Mouse (Mus musculus): ENCODE data around the gene Gpam.

The Gpam gene

DNA sequence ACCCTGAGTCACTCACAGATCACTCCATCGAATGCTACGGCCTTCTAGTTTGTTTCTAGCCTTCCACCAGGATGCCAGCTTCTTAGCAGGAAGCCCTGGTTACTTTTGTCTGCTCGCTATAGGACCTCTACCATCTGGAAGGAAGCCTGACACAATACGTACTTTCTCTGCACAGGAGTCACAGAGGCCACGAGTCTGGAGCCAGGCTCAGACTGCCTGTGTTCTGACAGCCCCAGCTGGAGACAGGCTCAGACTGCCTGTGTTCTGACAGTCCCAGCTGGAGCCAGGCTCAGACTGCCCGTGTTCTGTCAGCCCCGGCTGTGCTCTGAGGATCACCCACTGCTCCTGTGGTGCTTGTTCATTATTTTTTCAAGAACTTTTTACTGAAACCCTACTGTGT lies 10.8 kb upstream of the Gpam start:
- no peak for DNase-seq

GRCm38 (mm10) chr19:55136693-55137427 lies 9.8 kb upstream of the Gpam start:
- peak; percentile 43 for DNase-seq

DNA sequence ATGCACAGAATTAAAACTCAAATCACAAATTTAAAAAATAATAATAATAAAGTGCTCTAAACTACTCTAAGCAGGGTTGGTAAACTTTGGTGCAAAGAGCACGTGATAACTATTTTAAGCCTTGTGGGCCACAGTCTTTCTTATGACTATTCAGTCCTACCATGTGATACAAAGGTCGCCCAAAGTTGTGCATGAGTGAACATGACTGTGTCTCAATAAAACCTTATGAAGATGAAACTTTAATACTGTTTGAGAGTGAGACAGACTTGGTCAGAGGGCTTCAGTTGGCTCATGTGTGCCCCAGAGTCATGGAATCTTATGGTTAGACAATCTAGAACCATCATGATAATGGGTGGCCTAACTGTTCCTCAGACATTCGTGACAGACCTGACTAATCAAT lies 8.9 kb upstream of the Gpam start:
- no peak for DNase-seq

DNA sequence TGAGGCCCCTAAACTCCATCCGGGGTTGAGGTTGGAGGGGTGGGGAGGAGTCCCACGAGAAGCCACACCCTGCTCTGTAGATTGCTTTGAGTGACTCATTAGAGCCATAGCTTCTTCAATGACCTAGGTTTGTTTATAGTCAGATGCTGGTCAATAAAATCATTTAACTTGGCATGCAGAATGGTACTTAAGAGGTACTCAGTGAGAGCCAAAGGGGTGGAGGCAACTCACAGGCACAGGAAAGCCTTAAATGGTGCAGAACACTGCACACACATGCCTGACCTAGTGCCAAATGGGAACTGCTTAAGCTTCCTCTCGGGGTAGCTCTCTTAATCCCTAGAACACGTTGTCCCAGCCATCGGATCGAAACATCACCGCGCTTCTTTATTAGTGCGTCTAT lies 7.5 kb upstream of the Gpam start:
- no peak for DNase-seq

DNA sequence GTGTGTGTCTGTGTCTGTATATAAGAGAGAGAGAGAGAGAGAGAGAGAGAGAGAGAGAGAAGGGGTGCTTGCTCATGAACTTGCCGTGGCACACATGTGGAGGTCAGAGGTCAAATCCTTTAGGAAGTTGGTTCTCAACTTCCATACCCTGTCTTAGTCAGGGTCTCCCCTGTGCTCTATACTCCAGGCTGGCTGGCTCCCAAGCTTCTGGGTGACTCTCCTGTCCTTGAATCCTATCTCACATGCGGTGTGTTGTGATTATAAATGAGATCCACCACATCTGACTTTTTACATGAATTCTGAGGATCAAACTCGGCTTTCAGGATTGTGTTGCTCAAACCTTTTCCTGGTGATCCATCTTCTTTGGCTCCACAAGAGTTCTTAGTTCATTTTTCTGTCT lies 5.4 kb upstream of the Gpam start:
- no peak for DNase-seq

DNA sequence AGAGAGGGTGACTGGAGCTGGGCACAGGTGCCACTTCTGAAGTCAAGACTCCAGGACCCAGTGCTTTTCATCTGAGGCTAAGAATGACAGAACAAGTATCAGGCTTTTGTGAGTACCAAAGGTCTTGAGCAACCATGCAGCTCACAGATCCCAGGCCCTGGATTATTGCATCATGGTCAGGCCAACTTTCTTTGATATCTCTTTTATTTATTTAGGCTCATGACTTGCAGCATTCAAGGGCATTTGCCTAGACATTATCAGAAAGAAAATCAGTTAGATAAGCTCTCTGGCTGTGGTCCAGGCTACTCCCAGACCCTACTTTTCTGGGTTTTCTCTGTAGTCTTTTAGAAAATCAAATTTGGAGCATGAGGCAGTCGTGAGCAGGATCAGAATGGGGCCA lies 4.7 kb upstream of the Gpam start:
- DNase-seq, result no peak

GRCm38 (mm10) chr19:55128469-55128868 lies 1.4 kb upstream of the Gpam start:
- DNase-seq, result no peak

DNA sequence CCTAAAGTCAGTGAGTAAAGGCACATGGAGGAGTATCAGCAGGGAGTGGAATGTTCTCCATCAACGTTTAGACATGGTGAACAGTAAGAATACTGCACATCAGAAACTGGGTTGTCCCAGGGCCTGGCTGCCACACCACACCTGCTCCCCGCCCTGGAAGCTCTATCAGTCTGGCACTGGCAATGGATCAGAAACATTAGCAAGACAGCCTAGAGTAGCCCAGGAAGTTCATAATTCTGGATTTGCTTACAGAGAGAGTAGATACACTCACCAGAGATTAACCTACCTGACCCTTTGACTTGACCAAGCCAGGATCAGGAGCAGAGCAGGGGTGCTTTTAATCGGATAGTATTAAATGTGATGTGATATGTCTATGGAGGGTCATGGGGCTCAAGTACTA lies 1.6 kb downstream of the Gpam start:
- DNase-seq, result no peak

GRCm38 (mm10) chr19:55123001-55123536 lies 4.0 kb downstream of the Gpam start:
- no peak for DNase-seq

DNA sequence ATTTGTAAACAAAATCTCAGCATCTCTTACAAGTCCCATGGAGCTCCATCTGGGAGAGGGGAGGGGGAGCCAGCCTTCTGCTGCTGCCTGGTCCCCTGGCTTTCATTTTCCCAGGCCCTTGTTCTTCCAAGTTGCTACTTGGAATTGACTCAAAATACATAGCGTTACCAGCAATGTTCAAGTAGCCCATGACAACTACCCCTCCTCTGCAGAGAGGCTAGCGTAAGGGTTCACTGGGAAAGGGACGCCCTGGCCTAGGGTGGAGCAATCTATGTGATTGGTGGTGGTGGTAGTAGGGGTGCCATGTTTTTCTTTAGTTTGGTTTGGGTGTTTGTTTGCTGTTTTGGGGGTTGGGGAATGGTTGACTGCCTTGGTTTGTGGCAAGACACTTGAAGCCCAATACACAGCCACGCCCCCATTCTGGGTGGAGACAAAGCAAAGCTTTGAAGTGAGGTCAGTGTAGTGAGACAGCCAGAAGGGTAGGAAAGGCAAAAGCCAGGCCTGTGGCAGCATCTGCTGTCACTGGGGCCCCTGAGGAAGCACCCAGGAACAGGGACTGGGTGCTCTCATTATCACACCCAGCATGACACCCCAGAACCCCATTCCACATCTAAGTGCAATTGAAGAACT lies 4.6 kb downstream of the Gpam start:
- DNase-seq, result no peak

DNA sequence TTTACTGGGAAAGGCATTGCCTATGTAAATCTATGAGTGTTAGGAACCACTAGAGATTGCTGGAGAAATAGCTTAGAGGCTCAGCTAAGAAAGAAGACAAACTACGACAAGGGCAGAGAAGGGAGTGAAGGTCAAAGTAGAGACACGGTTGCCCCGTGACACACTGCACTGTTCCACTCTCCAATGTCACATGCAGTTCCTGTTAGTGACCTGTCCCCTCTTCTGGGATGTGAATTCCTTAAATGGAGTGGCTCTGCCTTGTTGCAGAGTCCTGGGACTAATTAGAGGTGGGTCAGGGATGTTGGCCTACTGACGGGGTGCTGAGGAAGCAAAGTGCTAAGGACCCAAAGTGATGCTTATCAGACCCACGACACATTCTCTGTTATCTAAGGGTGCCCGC lies 5.2 kb downstream of the Gpam start:
- DNase-seq, result no peak

- no peak for DNase-seq
These were observed 6.4 kb downstream of the Gpam start for GRCm38 (mm10) chr19:55120518-55121244.

- DNase-seq, result peak; percentile 85
These were observed 7.5 kb downstream of the Gpam start for GRCm38 (mm10) chr19:55119541-55119940.

- no peak for DNase-seq
These were observed 9.0 kb downstream of the Gpam start for GRCm38 (mm10) chr19:55117991-55118390.

DNA sequence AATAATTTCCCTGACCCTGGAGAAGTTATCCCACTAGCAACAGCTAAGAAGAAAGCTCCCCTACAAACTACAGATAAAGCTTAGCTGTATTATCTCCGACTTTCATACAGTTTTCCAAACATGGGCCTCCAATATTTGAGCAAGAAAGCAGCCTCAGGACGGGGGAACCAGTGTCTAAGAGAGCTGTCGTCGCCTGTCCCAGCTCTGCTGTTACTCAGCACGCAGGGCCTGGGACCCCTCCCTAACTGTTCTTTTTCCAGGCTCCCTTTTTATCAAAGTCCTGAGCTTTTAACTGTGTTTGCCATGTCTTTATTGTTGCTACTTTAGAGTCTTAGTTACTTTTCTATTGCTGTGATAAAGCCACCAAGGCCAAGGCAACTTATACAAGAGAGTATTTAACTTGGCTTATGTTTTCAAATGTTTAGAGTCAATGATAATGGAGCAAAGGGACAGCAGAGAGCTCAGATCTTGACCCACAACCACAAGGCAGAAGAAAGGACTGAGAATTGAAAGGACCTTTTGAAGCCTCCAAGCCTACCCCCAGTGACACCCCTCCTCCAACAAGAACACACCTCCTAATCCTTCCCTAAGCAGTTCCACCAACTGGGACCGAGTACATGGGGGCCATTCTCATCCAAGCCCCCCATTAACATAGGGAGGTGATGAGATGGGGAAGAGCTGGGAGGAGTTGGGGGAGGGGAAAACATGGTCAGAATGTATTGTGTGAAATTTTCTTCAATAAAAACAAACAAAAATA lies 9.8 kb downstream of the Gpam start:
- no peak for DNase-seq

GRCm38 (mm10) chr19:55115532-55115931 lies 11.5 kb downstream of the Gpam start:
- no peak for DNase-seq

DNA sequence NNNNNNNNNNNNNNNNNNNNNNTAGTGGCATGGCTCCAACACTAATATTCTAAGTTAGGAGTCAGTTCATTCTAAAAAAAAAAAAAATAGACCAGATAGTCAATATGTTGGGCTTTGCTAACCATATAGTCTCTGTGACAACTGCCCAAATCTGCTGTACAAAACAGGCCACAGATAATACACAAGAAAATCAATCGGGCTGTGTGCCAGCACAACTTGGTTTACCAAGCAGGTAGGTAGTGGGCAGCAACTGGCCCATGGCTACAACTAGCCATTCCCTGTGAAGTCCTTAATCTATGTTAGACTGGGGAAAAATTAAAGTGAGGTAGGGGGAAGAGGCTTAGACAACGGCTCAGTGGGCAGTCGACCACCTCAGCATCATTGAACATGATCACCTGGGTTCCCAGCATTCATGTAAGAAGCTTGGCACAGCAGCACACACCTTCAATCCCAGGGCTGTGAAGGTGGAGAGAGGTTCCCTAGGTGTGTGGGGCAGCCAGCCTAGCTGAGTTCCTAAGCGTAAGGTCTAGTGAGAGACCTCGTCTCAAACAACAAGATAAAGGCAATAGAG lies 12.1 kb downstream of the Gpam start:
- no peak for DNase-seq

DNA sequence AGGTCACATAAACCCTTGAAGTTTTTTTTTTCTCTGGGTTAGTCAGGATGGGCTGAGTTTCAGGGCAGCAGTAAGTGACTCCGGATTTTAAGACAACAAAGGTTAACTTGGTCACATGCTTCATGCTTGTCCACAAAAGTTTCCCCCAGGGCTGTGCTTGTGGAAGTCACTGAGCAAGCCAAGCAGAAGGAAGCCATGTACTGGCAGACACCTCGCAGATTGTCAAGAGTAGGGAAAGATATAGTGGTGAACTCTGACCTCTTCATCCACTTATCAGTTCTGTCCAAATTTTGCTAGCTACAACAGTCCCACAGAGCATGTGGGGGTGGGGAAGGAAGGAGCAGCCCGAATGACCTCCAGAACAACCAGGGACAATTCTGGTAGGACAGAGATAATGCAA lies 19.1 kb downstream of the Gpam start:
- DNase-seq, result no peak

GRCm38 (mm10) chr19:55105969-55106368 lies 21.1 kb downstream of the Gpam start:
- DNase-seq, result no peak

DNA sequence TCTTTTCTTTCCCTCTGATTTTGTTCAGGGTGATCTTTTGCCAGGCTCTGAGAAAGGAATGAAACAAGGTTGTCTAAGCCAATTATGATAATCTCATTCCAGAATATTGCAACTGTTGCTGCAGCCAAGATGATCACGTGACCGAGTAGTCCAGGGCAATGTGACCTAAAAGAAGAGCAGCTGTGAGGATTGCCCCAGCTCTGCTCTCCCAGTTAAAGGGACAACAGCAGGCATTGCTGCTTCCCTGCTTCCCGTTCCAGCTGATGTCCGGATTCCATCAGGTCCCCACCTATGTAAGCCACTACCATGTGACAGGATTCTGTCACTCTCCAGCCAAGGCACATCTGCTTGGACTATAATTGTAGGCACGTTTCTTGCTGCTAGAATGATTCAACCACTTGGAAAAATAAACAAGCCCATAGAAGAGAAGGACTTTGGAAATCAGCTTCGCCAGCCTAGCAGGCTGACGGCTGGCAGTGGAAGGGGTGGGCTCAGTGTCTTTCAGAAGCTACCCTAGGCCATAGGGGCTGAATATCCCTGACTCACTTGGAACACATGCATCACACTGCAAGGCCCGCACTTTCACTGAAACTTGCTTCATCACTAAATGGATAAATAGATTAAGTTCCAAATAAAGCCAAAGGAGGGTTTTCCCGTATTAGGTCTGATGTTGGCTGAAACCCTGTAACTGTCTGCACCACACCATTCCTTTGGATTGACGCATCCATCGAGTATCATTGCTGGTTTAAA lies 23.8 kb downstream of the Gpam start:
- peak; percentile 74 for DNase-seq

DNA sequence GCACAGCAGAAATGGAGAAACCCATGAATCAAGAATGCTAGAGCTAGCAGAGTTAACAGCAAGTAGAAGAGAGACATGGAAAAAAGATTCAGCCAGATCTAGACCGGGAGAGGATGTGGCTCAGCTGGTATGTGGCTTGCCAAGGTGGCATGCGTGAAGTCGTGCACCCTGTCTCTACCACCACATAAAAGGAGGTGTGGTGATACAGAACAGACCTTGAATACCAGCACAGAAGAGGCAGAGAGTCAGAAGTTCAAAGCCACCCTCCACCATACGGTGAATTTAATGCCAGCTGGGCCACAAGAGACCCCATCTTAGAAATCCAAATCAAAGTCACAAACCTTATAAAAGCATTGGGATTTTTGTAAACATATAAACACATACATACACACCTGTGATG lies 25.4 kb downstream of the Gpam start:
- no peak for DNase-seq
